Mouse (Mus musculus): ENCODE measurements around the gene Nr6a1.

DNA sequence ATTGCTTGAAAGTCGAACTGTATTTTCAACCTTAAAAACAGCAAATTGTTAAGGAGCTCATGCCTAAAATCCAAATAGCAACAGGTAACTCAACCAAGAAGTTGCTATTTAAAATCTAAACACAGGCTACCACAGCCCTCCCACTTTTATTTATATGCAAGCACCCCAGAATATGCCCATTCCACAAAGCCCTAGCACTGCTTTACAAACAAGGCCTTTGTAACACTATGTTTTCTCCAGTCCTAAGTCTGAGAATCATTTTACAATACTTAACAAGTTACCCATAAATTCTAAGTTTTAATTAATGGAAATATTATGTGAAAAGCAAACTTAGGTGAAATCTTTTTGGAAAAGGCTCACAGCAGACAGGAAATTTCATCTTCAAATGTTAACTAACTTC, 13.0 kb downstream of the Nr6a1 start:
- TF ChIP-seq CTCF (IDR thresholded peaks at IDR 0.05; ENCODE audit: extremely low read depth, insufficient read depth, insufficient read length, insufficient replicate concordance), result no peak
- no peak for TF ChIP-seq POLR2A (IDR thresholded peaks at IDR 0.05; ENCODE audit: low read depth, low read length)
